Comparison of ENCODE assay signal across 8 mouse cellular contexts in the genomic region with DNA sequence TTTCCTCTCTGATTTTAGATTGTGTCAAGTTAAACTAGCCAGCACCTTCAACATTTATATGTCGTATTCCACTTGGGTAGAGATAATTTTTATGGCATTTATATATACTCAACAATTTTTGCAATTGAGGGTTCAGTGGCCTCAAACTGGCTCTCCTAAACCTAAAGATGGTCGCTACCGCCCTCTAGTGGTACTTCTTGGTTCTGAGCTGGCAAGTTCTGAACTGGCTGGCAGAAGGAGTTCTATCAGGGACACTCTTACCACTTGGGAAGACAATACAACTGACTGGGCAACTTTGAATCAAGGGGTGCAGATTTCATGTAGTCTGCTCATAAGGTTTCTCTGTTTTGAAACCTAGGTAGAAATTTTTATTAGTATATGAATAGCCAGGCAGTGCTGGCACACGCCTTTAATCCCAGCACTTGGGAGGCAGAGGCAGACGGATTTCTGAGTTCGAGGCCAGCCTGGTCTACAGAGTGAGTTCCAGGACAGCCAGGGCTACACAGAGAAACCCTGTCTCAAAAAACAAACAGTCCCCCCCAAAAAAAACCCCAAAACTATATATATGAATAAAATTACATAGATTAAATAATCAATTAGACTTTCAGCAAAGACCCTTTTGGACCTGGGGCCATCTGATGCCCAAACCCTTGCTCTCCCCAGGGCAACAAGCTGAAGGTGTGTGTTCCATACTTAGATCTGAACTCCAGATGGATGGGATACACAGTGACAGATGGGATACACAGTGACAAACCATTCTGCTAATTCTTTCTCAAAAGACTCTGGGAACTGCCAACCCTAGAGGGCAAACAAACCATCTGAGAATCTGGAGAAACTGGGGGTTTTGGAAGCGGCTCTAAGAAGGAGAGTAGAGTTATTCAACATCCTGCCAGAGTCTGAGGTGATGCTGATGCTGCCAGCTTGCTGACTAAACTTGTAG. TPM values are rescaled to one million over a fixed set of nuclear protein-coding genes. Genes with fewer than 3 reads are reported as not detected.
A peak's percentile ranks its signal among the peaks of the same experiment; 100 is the strongest.
DNase-seq lines count a peak whose midpoint lies in the region; ATAC-seq and TF ChIP-seq lines count a peak whose summit lies in the region.

No protein-coding gene starts in this region.

- no peaks in the 10 kb centered on the region for H3K27me3 ChIP-seq in limb, embryonic 11.5 days (ENCODE audit: control insufficient read depth, insufficient read depth, low read length)
- H3K27me3 ChIP-seq in neural tube, embryonic 12.5 days (replicated peaks) = no peaks in the 10 kb centered on the region
- no peaks in the 10 kb centered on the region for H3K27me3 ChIP-seq in stomach, postnatal 0 days (ENCODE audit: control insufficient read depth, insufficient read depth, low read length)

- TF ChIP-seq EP300 in stomach, postnatal 0 days (optimal IDR thresholded peaks at IDR 0.05) = no peak

- WGBS in limb, embryonic 11.5 days = 56% methylated on average over 7 of the region's 7 CpGs
- 54% methylated on average over 7 of the region's 7 CpGs for WGBS in neural tube, embryonic 12.5 days
- WGBS in stomach, postnatal 0 days = 46% methylated on average over 7 of the region's 7 CpGs

- no peaks in the 10 kb centered on the region for H3K36me3 ChIP-seq in limb, embryonic 11.5 days (ENCODE audit: control insufficient read depth, insufficient read depth, low read length)
- no peaks in the 10 kb centered on the region for H3K36me3 ChIP-seq in neural tube, embryonic 12.5 days
- no peaks in the 10 kb centered on the region for H3K36me3 ChIP-seq in stomach, postnatal 0 days (ENCODE audit: control insufficient read depth, insufficient read depth, low read length)

- DNase-seq in A20 (ENCODE audit: low read depth, low spot score) = peak; percentile 64
- DNase-seq in cerebellum, postnatal 36 days = peak; percentile 72 to 81
- DNase-seq in gastrocnemius, adult 18-20 months (ENCODE audit: low spot score) = peak; percentile 68
- DNase-seq in kidney, adult 8-10 months = peak; percentile 28 to 75
- peak; percentile 87 for DNase-seq in limb, embryonic 11.5 days (ENCODE audit: low spot score)
- peak; percentile 77 for DNase-seq in stomach, postnatal 0 days (ENCODE audit: low spot score)

- no peaks in the 10 kb centered on the region for H3K9me3 ChIP-seq in limb, embryonic 11.5 days (ENCODE audit: control insufficient read depth, low read length)
- no peaks in the 10 kb centered on the region for H3K9me3 ChIP-seq in neural tube, embryonic 12.5 days
- H3K9me3 ChIP-seq in stomach, postnatal 0 days (ENCODE audit: control insufficient read depth, low read length) = no peaks in the 10 kb centered on the region

- H3K4me1 ChIP-seq in limb, embryonic 11.5 days (ENCODE audit: control insufficient read depth, insufficient read depth, low read length) = no peaks in the 10 kb centered on the region
- no peaks in the 10 kb centered on the region for H3K4me1 ChIP-seq in neural tube, embryonic 12.5 days
- H3K4me1 ChIP-seq in stomach, postnatal 0 days (replicated peaks; ENCODE audit: control insufficient read depth, insufficient read depth) = no peaks in the 10 kb centered on the region

- peak; percentile 63 for ATAC-seq in activated CD4-positive, CD25-positive, alpha-beta regulatory T cell, adult 4 months
- ATAC-seq in limb, embryonic 11.5 days (ENCODE audit: insufficient number of reproducible peaks, low FRiP score, low TSS enrichment, low read depth) = no peak
- ATAC-seq in neural tube, embryonic 12.5 days (ENCODE audit: low FRiP score, low read depth) = 0 out of 2 replicates have a peak, but pooled peaks have one; percentile 74
- no peak for ATAC-seq in stomach, postnatal 0 days (ENCODE audit: low FRiP score, low TSS enrichment)

- TF ChIP-seq CTCF in stomach, postnatal 0 days (IDR thresholded peaks at IDR 0.05; ENCODE audit: low read depth) = peak; percentile 89

- H3K4me2 ChIP-seq in limb, embryonic 11.5 days (ENCODE audit: low read depth, severe bottlenecking) = no peak overlapping the region
- no peak overlapping the region for H3K4me2 ChIP-seq in neural tube, embryonic 12.5 days (replicated peaks)
- no peak overlapping the region for H3K4me2 ChIP-seq in stomach, postnatal 0 days (replicated peaks; ENCODE audit: low read depth)

- no peak overlapping the region for H3K9ac ChIP-seq in limb, embryonic 11.5 days (ENCODE audit: low read length)
- no peak overlapping the region for H3K9ac ChIP-seq in neural tube, embryonic 12.5 days
- no peak overlapping the region for H3K9ac ChIP-seq in stomach, postnatal 0 days (ENCODE audit: low read length)

- H3K4me3 ChIP-seq in limb, embryonic 11.5 days (ENCODE audit: low read depth, low read length) = no peak overlapping the region
- H3K4me3 ChIP-seq in neural tube, embryonic 12.5 days = no peak overlapping the region
- H3K4me3 ChIP-seq in stomach, postnatal 0 days (ENCODE audit: low read depth, low read length) = no peak overlapping the region

- H3K27ac ChIP-seq in limb, embryonic 11.5 days (replicated peaks; ENCODE audit: low read depth, low read length) = no peak overlapping the region
- H3K27ac ChIP-seq in neural tube, embryonic 12.5 days = no peak overlapping the region
- H3K27ac ChIP-seq in stomach, postnatal 0 days (replicated peaks) = no peak overlapping the region

RNA-seq across cellular contexts. Expression of gene Gm38100, which starts 4.0 kb away (rescaled TPM):
- polyA plus RNA-seq in activated CD4-positive, CD25-positive, alpha-beta regulatory T cell, adult 4 months (2017; shearing (Covaris generic)) = not detected
- total RNA-seq in gastrocnemius, adult 18-20 months (2021) = not detected
- polyA plus RNA-seq in limb, embryonic 11.5 days (2014; fragmentation: Nextera tagmentation; extraction: Ambion mirVana) = 0.10 TPM in 1 of 2 replicates, not detected in the other
- polyA plus RNA-seq in neural tube, embryonic 12.5 days (2016; fragmentation: Nextera tagmentation; extraction: Ambion mirVana) = not detected in 2 replicates
- polyA plus RNA-seq in stomach, postnatal 0 days (2015; fragmentation: Nextera tagmentation; extraction: Ambion mirVana) = not detected in 2 replicates

RNA-seq across cellular contexts. Expression of gene Exo1, which starts 43.7 kb away (rescaled TPM):
- 10 to 100 TPM in 1 of 2 experiments, 1 to 10 TPM in 1; 8.2 to 15.8 TPM for polyA plus RNA-seq in activated CD4-positive, CD25-positive, alpha-beta regulatory T cell, adult 4 months (2017; shearing (Covaris generic))
- not detected for total RNA-seq in gastrocnemius, adult 18-20 months (2021)
- polyA plus RNA-seq in limb, embryonic 11.5 days (2014; fragmentation: Nextera tagmentation; extraction: Ambion mirVana) = 163 and 173 TPM in 2 replicates
- 47.1 and 52.4 TPM in 2 replicates for polyA plus RNA-seq in neural tube, embryonic 12.5 days (2016; fragmentation: Nextera tagmentation; extraction: Ambion mirVana)
- 6.3 and 8.9 TPM in 2 replicates for polyA plus RNA-seq in stomach, postnatal 0 days (2015; fragmentation: Nextera tagmentation; extraction: Ambion mirVana)

RNA-seq across cellular contexts. Expression of gene Rbm8a2, which starts 54.8 kb away (rescaled TPM):
- polyA plus RNA-seq in activated CD4-positive, CD25-positive, alpha-beta regulatory T cell, adult 4 months (2017; shearing (Covaris generic)) = 1 to 10 TPM in 1 of 2 experiments, not detected in 1; 3.2 TPM
- total RNA-seq in gastrocnemius, adult 18-20 months (2021) = not detected
- 1.1 and 1.4 TPM in 2 replicates for polyA plus RNA-seq in limb, embryonic 11.5 days (2014; fragmentation: Nextera tagmentation; extraction: Ambion mirVana)
- 0.76 and 1.00 TPM in 2 replicates for polyA plus RNA-seq in neural tube, embryonic 12.5 days (2016; fragmentation: Nextera tagmentation; extraction: Ambion mirVana)
- polyA plus RNA-seq in stomach, postnatal 0 days (2015; fragmentation: Nextera tagmentation; extraction: Ambion mirVana) = 0.46 and 0.51 TPM in 2 replicates

Comparison
In these comparisons a context has a peak if more than half of its experiments do, and no peak if none do; other contexts are left out.
1. ATAC-seq: peak in activated CD4-positive, CD25-positive, alpha-beta regulatory T cell, adult 4 months (single experiment) and neural tube, embryonic 12.5 days (single experiment); none in limb, embryonic 11.5 days (single experiment) and stomach, postnatal 0 days (single experiment).
2. Peak in every context shown above with its lines, with median percentiles within 50 percentile points of each other: DNase-seq.